ENCODE assay signal across 8 mouse cellular contexts in genomic region chr14:57664822-57665627, GRCm38 (mm10). TPM values are rescaled to one million over a fixed set of nuclear protein-coding genes. Genes with fewer than 3 reads are reported as not detected.
A peak's percentile ranks its signal among the peaks of the same experiment; 100 is the strongest.
DNase-seq lines count a peak whose midpoint lies in the region; ATAC-seq and TF ChIP-seq lines count a peak whose summit lies in the region.

Gene Xpo4, minus strand, starts transcription at chr14:57665430.

- peak within 1 kb of the TSS; percentile 95 for H3K9ac ChIP-seq in embryonic facial prominence, embryonic 13.5 days
- peak within 1 kb of the TSS; percentile 82 for H3K9ac ChIP-seq in heart, adult 2 months (ENCODE audit: low read depth, low read length)
- peak within 1 kb of the TSS; percentile 92 for H3K9ac ChIP-seq in limb, embryonic 12.5 days (replicated peaks)
- peak within 1 kb of the TSS; percentile 85 for H3K9ac ChIP-seq in midbrain, embryonic 14.5 days (replicated peaks; ENCODE audit: low read length)

- H3K4me1 ChIP-seq in embryonic facial prominence, embryonic 13.5 days, result peaks cover 19% of the 10 kb centered on the region
- no peaks in the 10 kb centered on the region for H3K4me1 ChIP-seq in heart, adult 2 months (ENCODE audit: control insufficient read depth, insufficient read depth, low read length)
- peaks cover 5% of the 10 kb centered on the region for H3K4me1 ChIP-seq in limb, embryonic 12.5 days (replicated peaks)
- peaks cover 16% of the 10 kb centered on the region for H3K4me1 ChIP-seq in midbrain, embryonic 14.5 days (ENCODE audit: control insufficient read depth, insufficient read depth, low read length)

- H3K9me3 ChIP-seq in embryonic facial prominence, embryonic 13.5 days, result no peaks in the 10 kb centered on the region
- no peaks in the 10 kb centered on the region for H3K9me3 ChIP-seq in limb, embryonic 12.5 days
- H3K9me3 ChIP-seq in midbrain, embryonic 14.5 days (ENCODE audit: control insufficient read depth, low read length), result no peaks in the 10 kb centered on the region

- H3K4me3 ChIP-seq in embryonic facial prominence, embryonic 13.5 days, result peak within 1 kb of the TSS; percentile 88
- H3K4me3 ChIP-seq in heart, adult 2 months, result peak within 1 kb of the TSS; percentile 77
- peak within 1 kb of the TSS; percentile 83 for H3K4me3 ChIP-seq in limb, embryonic 12.5 days (replicated peaks)
- H3K4me3 ChIP-seq in midbrain, embryonic 14.5 days (replicated peaks; ENCODE audit: low read depth, low read length), result peak within 1 kb of the TSS; percentile 81

- peak; percentile 89 for ATAC-seq in embryonic facial prominence, embryonic 13.5 days (ENCODE audit: insufficient number of reproducible peaks, insufficient read depth, low FRiP score, low TSS enrichment, low read depth)
- peak; percentile 90 for ATAC-seq in limb, embryonic 12.5 days (ENCODE audit: insufficient number of reproducible peaks, insufficient read depth, low FRiP score, low TSS enrichment, low read depth)
- ATAC-seq in midbrain, embryonic 14.5 days (ENCODE audit: low FRiP score, low TSS enrichment), result peak; percentile 95

- peak; percentile 69 for DNase-seq in 416B (ENCODE audit: low read depth)
- peak; percentile 61 to 67 for DNase-seq in adrenal gland, postnatal 4 days (ENCODE audit: low spot score in 2 of 2)
- DNase-seq in heart, adult 2 months, result peak; percentile 90 to 91
- peak; percentile 67 to 73 for DNase-seq in kidney, adult 8-10 months
- peak; percentile 94 for DNase-seq in midbrain, embryonic 14.5 days
- DNase-seq in spleen, adult 12 weeks (ENCODE audit: low spot score), result peak; percentile 79

- intact Hi-C loops in heart, adult 2 months (cut with DNase I), result no loop called here

- H3K4me2 ChIP-seq in embryonic facial prominence, embryonic 13.5 days, result peak within 1 kb of the TSS; percentile 81
- peak within 1 kb of the TSS; percentile 83 for H3K4me2 ChIP-seq in limb, embryonic 12.5 days
- H3K4me2 ChIP-seq in midbrain, embryonic 14.5 days (ENCODE audit: low read length), result peak within 1 kb of the TSS; percentile 97

- under 1% methylated on average over 80 of the region's 80 CpGs for WGBS in embryonic facial prominence, embryonic 13.5 days
- under 1% methylated on average over 80 of the region's 80 CpGs for WGBS in heart, adult 2 months
- under 1% methylated on average over 80 of the region's 80 CpGs for WGBS in limb, embryonic 12.5 days
- WGBS in midbrain, embryonic 14.5 days, result under 1% methylated on average over 80 of the region's 80 CpGs

- H3K36me3 ChIP-seq in embryonic facial prominence, embryonic 13.5 days, result no peaks in the 10 kb centered on the region
- no peaks in the 10 kb centered on the region; the same call in 1 of the 2 replicates for H3K36me3 ChIP-seq in heart, adult 2 months (ENCODE audit: control insufficient read depth, insufficient read depth, low read length)
- peaks cover 6% of the 10 kb centered on the region; the same call in 1 of the 2 replicates for H3K36me3 ChIP-seq in limb, embryonic 12.5 days
- H3K36me3 ChIP-seq in midbrain, embryonic 14.5 days (ENCODE audit: control insufficient read depth, insufficient read depth, low read length), result no peaks in the 10 kb centered on the region

- H3K27ac ChIP-seq in embryonic facial prominence, embryonic 13.5 days, result peak within 1 kb of the TSS; percentile 96
- H3K27ac ChIP-seq in heart, adult 2 months, result peak within 1 kb of the TSS; percentile 89
- H3K27ac ChIP-seq in limb, embryonic 12.5 days, result peak within 1 kb of the TSS; percentile 97
- H3K27ac ChIP-seq in midbrain, embryonic 14.5 days (replicated peaks; ENCODE audit: low read depth, low read length), result peak within 1 kb of the TSS; percentile 97

- peaks cover 4% of the 10 kb centered on the region for H3K79me2 ChIP-seq in heart, adult 2 months (replicated peaks; ENCODE audit: control insufficient read depth, insufficient read depth, low read length)

- no peaks in the 10 kb centered on the region for H3K27me3 ChIP-seq in embryonic facial prominence, embryonic 13.5 days
- H3K27me3 ChIP-seq in heart, adult 2 months (ENCODE audit: control insufficient read depth, insufficient read depth, low read length), result no peaks in the 10 kb centered on the region
- no peaks in the 10 kb centered on the region for H3K27me3 ChIP-seq in limb, embryonic 12.5 days
- no peaks in the 10 kb centered on the region for H3K27me3 ChIP-seq in midbrain, embryonic 14.5 days (ENCODE audit: control insufficient read depth, insufficient read depth, low read length)

- TF ChIP-seq EP300 in heart, adult 2 months (IDR thresholded peaks at IDR 0.05; ENCODE audit: insufficient read depth, low read depth, low read length), result no peak

- peak; percentile 52 for TF ChIP-seq POLR2A in heart, adult 2 months (IDR thresholded peaks at IDR 0.05; ENCODE audit: insufficient read depth, low read depth, low read length)

- TF ChIP-seq CTCF in heart, adult 2 months (IDR thresholded peaks at IDR 0.05), result peak; percentile 66

RNA-seq across cellular contexts. Expression of gene Xpo4, which starts in this region (rescaled TPM):
- 10 to 100 TPM; 31.6 to 35.5 TPM for total RNA-seq in adrenal gland, postnatal 4 days (2021)
- polyA plus RNA-seq in embryonic facial prominence, embryonic 13.5 days (2015; fragmentation: Nextera tagmentation; extraction: Ambion mirVana), result 24.4 and 26.0 TPM in 2 replicates
- total RNA-seq in heart, adult 2 months (2021), result 10 to 100 TPM; 10.9 to 12.7 TPM
- 2.8 and 6.4 TPM in 2 replicates for polyA plus RNA-seq in heart, adult 2 months (2012; rRNA removed)
- polyA plus RNA-seq in limb, embryonic 12.5 days (2016; fragmentation: Nextera tagmentation; extraction: Ambion mirVana), result 30.7 and 33.6 TPM in 2 replicates
- polyA plus RNA-seq in midbrain, embryonic 14.5 days (2014; fragmentation: Nextera tagmentation; extraction: Ambion mirVana), result 13.5 and 18.7 TPM in 2 replicates

Comparison
In these comparisons a context has a peak if more than half of its experiments do, and no peak if none do; other contexts are left out.
1. Peak in every context shown above with its lines: DNase-seq, ATAC-seq, H3K4me3 ChIP-seq and H3K27ac ChIP-seq.